Mouse (Mus musculus) C2C12 (cell line): ENCODE measurements at regions not wholly inside any gene's neighbourhood (a gene's known extent, or its start where the extent isn't known, plus 50 kb on each side); places are given as distances from the start of the nearest gene placed in this dataset.

Experiments used
- H3K27me3 ChIP-seq: one replicate; pipeline ENCODE4 v1.6.1; 2011; ENCODE audit not compliant: control insufficient read depth, insufficient read depth, insufficient read length
- H3K36me3 ChIP-seq: one replicate; pipeline ENCODE4 v1.6.1; 2011; ENCODE audit not compliant: control insufficient read depth, insufficient read depth
- H3K4me3 ChIP-seq: one replicate; pipeline ENCODE4 v1.5.1; 2011; ENCODE audit warnings: mild to moderate bottlenecking, control low read depth; ENCODE audit not compliant: poor library complexity, insufficient read depth, severe bottlenecking
- H3K79me2 ChIP-seq: one replicate; pipeline ENCODE4 v1.6.1; 2011; ENCODE audit not compliant: control insufficient read depth, insufficient read depth
- H3K79me3 ChIP-seq: one replicate; pipeline ENCODE4 v1.6.1; 2011; ENCODE audit warnings: low read depth, control low read depth
- H3ac ChIP-seq: one replicate; pipeline ENCODE3; 2011; ENCODE audit warnings: low read depth; ENCODE audit not compliant: control insufficient read depth, insufficient read length
- CEBPB ChIP-seq: IDR thresholded peaks from one replicate; pipeline ENCODE4 v1.6.1; 2011; ENCODE audit warnings: low read depth, mild to moderate bottlenecking, control low read depth, moderate library complexity
- CTCF ChIP-seq: IDR thresholded peaks from one replicate; pipeline ENCODE4 v1.5.1; 2011; ENCODE audit not compliant: control insufficient read depth, insufficient read depth, insufficient read length
- FOSL1 ChIP-seq: IDR thresholded peaks from one replicate; pipeline ENCODE4 v1.8.0; 2011; ENCODE audit warnings: mild to moderate bottlenecking, low read length; ENCODE audit not compliant: poor library complexity, insufficient read depth, severe bottlenecking
- MAX ChIP-seq: IDR thresholded peaks from one replicate; pipeline ENCODE4 v1.6.1; 2011; ENCODE audit warnings: mild to moderate bottlenecking, control low read depth
- MYOD1 ChIP-seq: IDR thresholded peaks from one replicate; pipeline ENCODE4 v1.6.1; 2011; ENCODE audit warnings: low read depth; ENCODE audit not compliant: control insufficient read depth, insufficient read length
- MYOG ChIP-seq: IDR thresholded peaks from one replicate; pipeline ENCODE4 v1.6.1; 2011; ENCODE audit not compliant: control insufficient read depth, insufficient read length; ENCODE audit errors: extremely low read depth
- USF1 ChIP-seq: IDR thresholded peaks from one replicate; pipeline ENCODE4 v1.6.1; 2011; ENCODE audit warnings: low read depth, mild to moderate bottlenecking, control low read depth, moderate library complexity

DNA sequence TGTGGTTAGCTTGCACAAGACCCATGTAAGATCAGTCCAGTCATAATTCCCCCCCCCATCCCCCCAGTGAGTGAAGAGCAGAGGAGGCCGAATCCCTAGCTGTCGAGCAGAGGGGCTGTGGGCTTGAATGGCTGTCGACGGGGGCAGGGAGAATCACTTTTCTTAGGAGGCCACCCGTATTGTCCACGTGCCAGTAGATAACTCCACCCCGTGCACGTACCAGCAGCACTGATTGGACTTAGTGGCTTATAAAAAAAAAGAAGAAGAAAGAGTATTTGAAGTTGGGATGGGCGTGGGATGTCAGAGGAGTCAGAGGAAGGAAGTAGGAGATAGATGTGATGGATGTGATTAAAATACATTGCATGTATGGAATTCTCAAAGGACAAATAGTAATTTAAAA lies 272.9 kb downstream of the Lnpk start:
- no peak overlapping the region for H3K4me3 ChIP-seq
- no peaks in the 10 kb centered on the region for H3K27me3 ChIP-seq
- H3K79me2 ChIP-seq = no peaks in the 10 kb centered on the region
- H3K36me3 ChIP-seq = no peaks in the 10 kb centered on the region
- no peaks in the 10 kb centered on the region for H3K79me3 ChIP-seq
- no peak overlapping the region for H3ac ChIP-seq
- no peak for TF ChIP-seq CEBPB
- no peak for TF ChIP-seq USF1
- no peak for TF ChIP-seq CTCF
- no peak for TF ChIP-seq MYOD1
- no peak for TF ChIP-seq MYOG
- TF ChIP-seq FOSL1 = no peak
- no peak for TF ChIP-seq MAX

DNA sequence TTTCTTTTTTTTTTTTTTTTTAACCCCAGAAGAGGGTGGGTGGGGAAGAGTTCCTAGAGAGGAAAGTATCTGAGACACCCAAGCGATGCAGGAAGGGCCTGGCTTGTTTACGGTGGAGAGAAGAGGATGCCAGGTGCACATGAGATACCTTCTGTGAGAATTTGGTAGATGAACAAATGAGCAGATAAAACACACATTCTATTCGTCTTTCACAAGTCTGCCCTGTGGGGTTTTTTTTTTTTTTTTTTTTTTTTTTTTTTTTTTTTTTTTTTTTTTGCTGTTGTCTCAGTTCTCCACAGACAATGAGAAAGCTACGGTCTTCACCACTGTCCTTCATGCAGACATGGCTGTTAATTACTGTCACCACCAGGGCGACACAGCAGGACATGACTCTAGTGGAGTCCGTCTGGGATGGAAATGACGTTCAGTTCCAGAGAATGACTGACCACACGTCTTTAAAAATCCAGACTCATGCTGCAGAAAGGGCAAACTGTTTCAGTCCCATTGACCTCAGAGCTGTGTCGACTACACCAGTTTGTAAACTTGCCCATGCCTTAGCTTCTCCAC lies 278.3 kb downstream of the Lnpk start:
- TF ChIP-seq MYOG = no peak
- Histone ChIP-seq H3K27me3 (peaks cover 4% of the 10 kb centered on the region), H3ac (no peak overlapping the region), H3K4me3 (no peak overlapping the region), H3K79me3 (no peaks in the 10 kb centered on the region), H3K79me2 (no peaks in the 10 kb centered on the region), H3K36me3 (no peaks in the 10 kb centered on the region)

DNA sequence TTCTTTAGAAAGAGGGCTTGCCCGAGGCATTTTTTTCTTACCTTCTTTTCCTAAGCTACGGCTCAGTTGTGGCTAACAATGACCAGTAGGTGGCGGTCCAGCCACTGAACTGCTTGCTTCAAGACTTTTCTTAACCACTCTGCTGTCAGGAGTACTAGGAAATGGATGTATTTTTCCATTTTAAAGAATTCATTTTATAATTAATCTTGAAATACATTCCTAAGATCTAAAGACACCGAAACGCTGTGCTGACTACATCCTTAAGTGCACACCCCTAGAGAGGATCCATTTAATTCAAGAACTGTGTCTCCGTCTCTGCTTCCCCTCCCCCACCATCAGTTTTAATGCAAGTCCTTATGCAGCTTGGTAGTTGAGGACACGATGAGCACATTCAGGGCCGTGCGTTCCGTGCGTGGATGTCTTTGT lies 278.9 kb downstream of the Lnpk start:
- Histone ChIP-seq H3K36me3 (no peaks in the 10 kb centered on the region), H3K79me3 (no peaks in the 10 kb centered on the region), H3K79me2 (no peaks in the 10 kb centered on the region), H3K4me3 (no peak overlapping the region), H3ac (no peak overlapping the region), H3K27me3 (peaks cover 4% of the 10 kb centered on the region)
- TF ChIP-seq FOSL1 = no peak
- no peak for TF ChIP-seq MYOD1
- no peak for TF ChIP-seq CTCF
- TF ChIP-seq MAX = no peak
- TF ChIP-seq USF1 = no peak
- no peak for TF ChIP-seq MYOG
- TF ChIP-seq CEBPB = no peak

DNA sequence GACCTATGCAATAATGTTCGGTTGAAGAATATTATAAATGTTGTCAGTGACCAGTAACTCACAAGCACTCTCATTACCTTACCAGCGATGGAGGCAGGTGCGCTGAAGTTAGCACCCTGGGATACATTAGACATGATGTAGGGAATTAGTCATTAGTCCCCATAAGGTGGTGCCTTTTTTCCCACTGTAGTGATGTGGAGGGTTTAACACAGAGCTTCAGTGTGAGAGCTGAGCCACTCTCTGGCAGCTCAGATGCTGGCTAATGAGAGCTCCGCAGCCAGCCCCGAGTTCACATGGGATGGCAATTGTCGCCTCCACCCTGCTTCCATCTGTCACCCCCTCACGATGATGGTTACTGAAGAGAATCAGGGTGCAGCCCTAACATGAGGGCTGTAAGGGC lies 286.6 kb downstream of the Lnpk start:
- Histone ChIP-seq H3K36me3 (no peaks in the 10 kb centered on the region), H3K79me2 (no peaks in the 10 kb centered on the region), H3ac (no peak overlapping the region), H3K79me3 (no peaks in the 10 kb centered on the region), H3K27me3 (no peaks in the 10 kb centered on the region), H3K4me3 (no peak overlapping the region)
- TF ChIP-seq MAX = no peak

DNA sequence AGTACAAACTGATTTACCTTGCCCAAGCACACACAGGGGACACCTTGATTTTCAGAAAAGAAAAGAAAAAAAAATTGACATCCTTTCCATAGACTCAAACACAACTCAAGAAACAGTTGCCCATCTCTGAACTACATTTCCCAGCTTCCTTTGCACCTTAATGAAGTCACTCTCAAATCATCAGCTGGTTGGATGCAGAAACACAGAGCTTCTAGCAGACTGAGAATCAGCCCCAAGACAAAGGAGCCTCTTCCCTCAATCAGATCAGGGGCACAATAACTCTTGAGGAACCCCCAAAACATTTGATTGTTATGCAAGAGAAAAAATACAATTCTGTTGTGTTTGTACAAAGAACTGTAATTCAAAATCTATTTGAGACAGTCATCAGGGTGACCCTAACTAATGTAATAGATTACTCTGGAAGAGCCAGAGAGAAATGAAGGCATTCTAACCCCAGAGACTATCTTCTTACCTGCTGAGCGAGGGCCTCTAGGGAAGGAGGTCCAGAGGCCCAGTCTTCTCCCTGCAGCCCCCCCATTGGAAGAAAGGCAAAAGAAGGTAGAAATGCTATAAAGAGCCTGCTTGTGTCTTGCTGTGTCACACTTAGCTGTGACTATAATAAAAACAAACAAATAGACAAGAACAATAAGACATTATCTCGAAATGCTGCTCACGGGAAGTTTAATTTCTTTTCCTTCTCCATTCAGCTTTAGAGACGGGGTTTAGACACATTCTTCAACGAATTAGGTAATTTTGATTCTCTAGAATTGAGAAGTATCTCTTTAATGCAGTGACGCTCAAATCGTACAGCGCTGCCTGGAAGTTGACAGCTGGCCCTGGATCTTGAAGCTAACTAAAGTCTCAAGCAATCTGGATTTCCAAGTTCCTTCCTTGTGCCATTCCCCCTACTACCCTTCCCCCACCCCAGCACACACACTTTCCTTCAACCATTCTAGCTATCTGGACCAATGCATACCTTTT lies 287.5 kb downstream of the Lnpk start:
- Histone ChIP-seq H3K27me3 (no peaks in the 10 kb centered on the region), H3ac (no peak overlapping the region), H3K79me3 (no peaks in the 10 kb centered on the region), H3K36me3 (no peaks in the 10 kb centered on the region), H3K79me2 (no peaks in the 10 kb centered on the region), H3K4me3 (no peak overlapping the region)
- TF ChIP-seq MYOD1 (no peak), FOSL1 (no peak), MAX (no peak), MYOG (no peak), USF1 (no peak), CEBPB (no peak), CTCF (no peak)

DNA sequence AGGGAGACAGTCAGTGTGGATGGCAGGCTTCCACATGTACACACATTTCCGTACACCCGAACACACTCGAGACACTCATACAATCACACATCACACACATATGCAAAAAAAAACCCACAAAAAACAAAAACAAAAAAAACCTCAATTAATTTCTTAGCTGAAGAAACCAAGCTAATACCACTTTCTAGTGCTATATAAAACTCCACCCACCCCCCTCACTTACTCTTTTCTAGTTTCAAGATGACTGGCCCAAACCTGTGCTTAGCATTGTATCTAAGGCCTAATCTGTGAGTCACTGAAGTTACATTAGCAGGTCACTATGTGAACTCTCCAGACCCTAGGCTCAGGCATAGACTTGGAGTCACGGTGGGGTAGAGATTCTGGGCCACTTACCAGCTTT lies 293.6 kb downstream of the Lnpk start:
- TF ChIP-seq MYOG = no peak
- TF ChIP-seq MYOD1 = no peak
- no peak for TF ChIP-seq FOSL1
- no peak for TF ChIP-seq CTCF
- no peak for TF ChIP-seq CEBPB
- TF ChIP-seq MAX = no peak
- no peak for TF ChIP-seq USF1
- H3K27me3 ChIP-seq = no peaks in the 10 kb centered on the region

More for the DNA sequence above, 293.6 kb downstream of the Lnpk start:
- H3ac ChIP-seq = no peak overlapping the region
- H3K4me3 ChIP-seq = no peak overlapping the region
- H3K79me2 ChIP-seq = no peaks in the 10 kb centered on the region
- no peaks in the 10 kb centered on the region for H3K79me3 ChIP-seq
- no peaks in the 10 kb centered on the region for H3K36me3 ChIP-seq
